Mouse (Mus musculus): ENCODE data around the gene Gm21149.
A peak's percentile ranks its signal among the peaks of the same experiment; 100 is the strongest.
"Not testable (repeated sequence)": the region's sequence is repeated elsewhere in the genome, so short reads cannot be mapped to it uniquely, and the experiment has no call there.

The Gm21149 gene

DNA sequence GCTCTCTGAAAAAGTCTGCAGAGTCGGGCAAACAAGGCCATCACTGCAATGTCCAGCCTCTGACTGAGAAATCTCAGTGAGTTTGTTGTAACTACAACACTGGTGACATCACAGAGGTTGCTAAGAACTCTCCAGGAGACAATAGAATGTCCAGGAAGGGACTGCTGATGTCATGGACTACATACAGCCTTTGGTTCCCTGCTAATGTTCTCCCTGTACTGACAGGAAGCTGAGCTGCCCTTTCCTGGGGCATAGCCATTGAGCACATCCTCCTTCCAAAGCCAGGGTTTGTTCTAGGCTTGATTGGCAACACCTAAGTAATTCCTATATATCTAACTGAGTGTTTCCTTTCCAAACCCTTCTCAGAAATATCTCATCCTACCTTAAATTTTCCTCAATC is at the start of gene Gm21149:
Gm21149 (minus strand) TSS at position 101 of the 400 bp plus-strand sequence.
- not testable (repeated sequence) for DNase-seq (ENCODE audit: low read depth, low spot score); H3K27me3 ChIP-seq (ENCODE audit: control insufficient read depth, insufficient read depth, low read length, poor library complexity, severe bottlenecking); H3K36me3 ChIP-seq (ENCODE audit: control insufficient read depth, insufficient read depth, low read length, poor library complexity, severe bottlenecking)

DNA sequence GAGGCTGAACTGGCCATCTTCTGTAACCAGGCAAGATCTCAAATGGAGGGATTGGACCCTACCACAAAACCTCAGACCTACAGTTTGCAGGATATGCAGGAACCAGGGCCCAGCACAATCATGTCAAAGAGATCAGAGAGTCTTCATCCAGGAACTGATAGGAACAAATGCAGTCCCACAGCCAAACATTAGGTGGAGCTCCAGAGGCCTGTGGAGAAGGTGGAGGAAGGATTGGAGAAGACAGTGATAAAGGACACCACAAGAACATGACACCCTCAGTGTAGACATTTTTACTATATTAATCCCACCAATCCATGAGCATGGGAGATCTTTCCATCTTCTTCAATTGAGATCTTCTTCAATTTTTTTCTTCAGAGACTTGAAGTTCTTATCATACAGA is 46.1 kb upstream of the Gm21149 start:
- H3K27me3 ChIP-seq (ENCODE audit: control insufficient read depth, insufficient read depth, low read length, poor library complexity, severe bottlenecking); H3K36me3 ChIP-seq (ENCODE audit: control insufficient read depth, insufficient read depth, low read length, poor library complexity, severe bottlenecking); DNase-seq (ENCODE audit: low read depth, low spot score): not testable (repeated sequence)

DNA sequence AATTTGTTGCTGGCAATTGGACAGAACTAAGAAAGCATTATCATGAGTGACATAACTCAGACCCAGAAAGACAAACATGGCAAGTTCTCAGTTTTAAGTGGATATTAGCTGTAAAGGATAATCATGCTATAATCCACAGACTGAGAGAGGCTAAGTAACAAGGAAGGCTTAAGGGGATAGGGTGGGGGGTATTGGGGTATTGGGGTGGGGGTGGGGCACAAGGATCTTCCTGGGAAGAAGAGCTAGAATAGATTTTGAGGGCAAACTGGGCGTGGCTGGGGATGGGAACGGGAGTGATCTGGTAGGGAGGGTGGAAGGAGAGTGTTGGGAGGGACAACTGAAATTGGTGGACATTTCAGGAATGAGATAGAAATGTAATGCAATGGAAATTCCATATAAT is 45.7 kb upstream of the Gm21149 start:
- not testable (repeated sequence) for DNase-seq (ENCODE audit: low read depth, low spot score); H3K27me3 ChIP-seq (ENCODE audit: control insufficient read depth, insufficient read depth, low read length, poor library complexity, severe bottlenecking); H3K36me3 ChIP-seq (ENCODE audit: control insufficient read depth, insufficient read depth, low read length, poor library complexity, severe bottlenecking)

DNA sequence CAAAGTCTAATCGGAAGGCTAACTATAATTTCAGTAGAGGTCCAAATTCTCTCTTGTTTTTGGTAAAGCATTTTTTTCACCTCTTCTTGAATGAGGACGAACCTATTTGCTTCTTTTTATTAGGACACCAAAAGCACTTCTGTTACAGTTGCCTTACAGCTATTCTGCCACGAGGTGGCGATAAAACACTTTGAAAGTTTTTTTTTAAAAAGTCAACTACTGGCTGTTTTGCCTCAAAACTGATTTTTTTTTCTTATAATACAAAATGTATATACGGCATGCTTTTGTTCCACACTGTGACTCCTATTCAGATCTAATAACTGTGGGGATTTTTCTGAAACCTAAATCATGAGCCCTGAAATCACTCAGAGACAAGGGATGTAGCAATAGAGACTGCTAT is 44.1 kb upstream of the Gm21149 start:
- not testable (repeated sequence) for DNase-seq (ENCODE audit: low read depth, low spot score); H3K36me3 ChIP-seq (ENCODE audit: control insufficient read depth, insufficient read depth, low read length, poor library complexity, severe bottlenecking); H3K27me3 ChIP-seq (ENCODE audit: control insufficient read depth, insufficient read depth, low read length, poor library complexity, severe bottlenecking)

DNA sequence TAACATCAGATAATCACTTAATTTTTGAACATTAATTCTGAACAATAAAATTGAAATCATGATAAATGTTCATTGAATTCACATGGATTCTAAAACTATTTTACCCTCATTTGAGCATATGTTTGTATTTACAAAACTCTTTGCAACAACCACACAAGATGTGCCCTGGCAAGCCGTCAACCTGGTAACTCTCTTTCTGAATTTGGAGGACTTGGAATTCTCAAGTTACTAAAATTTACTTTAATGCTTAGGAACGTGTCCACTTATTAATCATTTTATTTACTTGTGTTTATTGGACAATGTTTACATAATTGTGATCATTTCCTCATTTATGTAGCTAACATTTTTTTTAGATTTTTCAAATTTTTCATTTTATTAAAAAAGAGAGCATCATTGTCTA is 40.8 kb upstream of the Gm21149 start:
- H3K36me3 ChIP-seq (ENCODE audit: control insufficient read depth, insufficient read depth, low read length, poor library complexity, severe bottlenecking); DNase-seq (ENCODE audit: low read depth, low spot score); H3K27me3 ChIP-seq (ENCODE audit: control insufficient read depth, insufficient read depth, low read length, poor library complexity, severe bottlenecking): not testable (repeated sequence)

DNA sequence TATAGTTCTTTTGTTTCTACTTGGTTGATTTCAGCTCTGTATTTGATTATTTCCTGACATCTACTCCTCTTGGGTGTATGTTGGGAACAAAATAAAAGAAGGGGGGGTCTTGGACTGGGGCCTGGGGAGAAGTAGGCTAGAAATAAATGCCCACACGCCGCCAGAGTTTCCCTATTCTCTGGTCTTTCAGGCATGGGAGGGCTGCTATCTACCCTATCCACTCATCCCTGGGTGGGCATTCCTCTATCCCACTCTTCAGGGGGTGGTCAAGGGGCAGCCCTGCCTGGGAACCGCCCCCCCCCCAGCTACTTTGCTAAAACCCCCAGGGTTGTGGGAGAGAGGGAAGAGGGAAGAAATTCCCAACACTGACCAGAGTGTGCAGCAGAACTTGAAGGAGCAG is 35.9 kb upstream of the Gm21149 start:
- H3K27me3 ChIP-seq (ENCODE audit: control insufficient read depth, insufficient read depth, low read length, poor library complexity, severe bottlenecking); DNase-seq (ENCODE audit: low read depth, low spot score); H3K36me3 ChIP-seq (ENCODE audit: control insufficient read depth, insufficient read depth, low read length, poor library complexity, severe bottlenecking): not testable (repeated sequence)

DNA sequence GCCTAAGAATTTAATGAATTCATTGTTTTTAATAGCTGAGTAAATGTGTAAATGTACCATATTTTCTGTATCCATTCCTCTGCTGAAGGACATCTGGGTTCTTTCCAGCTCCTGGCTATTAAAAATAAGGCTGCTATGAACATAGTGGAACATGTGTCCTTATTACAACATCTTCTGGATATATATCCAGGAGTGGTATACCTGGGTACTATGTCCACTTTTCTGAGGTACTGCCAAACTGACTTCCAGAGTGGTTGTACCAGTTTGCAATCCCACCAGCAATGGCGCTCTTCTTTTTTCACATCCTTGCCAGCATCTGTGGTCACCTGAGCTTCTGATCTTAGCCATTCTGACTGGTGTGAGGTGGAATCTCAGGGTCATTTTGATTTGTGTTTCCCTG is 33.6 kb upstream of the Gm21149 start:
- H3K36me3 ChIP-seq (ENCODE audit: control insufficient read depth, insufficient read depth, low read length, poor library complexity, severe bottlenecking); H3K27me3 ChIP-seq (ENCODE audit: control insufficient read depth, insufficient read depth, low read length, poor library complexity, severe bottlenecking); DNase-seq (ENCODE audit: low read depth, low spot score): not testable (repeated sequence)

DNA sequence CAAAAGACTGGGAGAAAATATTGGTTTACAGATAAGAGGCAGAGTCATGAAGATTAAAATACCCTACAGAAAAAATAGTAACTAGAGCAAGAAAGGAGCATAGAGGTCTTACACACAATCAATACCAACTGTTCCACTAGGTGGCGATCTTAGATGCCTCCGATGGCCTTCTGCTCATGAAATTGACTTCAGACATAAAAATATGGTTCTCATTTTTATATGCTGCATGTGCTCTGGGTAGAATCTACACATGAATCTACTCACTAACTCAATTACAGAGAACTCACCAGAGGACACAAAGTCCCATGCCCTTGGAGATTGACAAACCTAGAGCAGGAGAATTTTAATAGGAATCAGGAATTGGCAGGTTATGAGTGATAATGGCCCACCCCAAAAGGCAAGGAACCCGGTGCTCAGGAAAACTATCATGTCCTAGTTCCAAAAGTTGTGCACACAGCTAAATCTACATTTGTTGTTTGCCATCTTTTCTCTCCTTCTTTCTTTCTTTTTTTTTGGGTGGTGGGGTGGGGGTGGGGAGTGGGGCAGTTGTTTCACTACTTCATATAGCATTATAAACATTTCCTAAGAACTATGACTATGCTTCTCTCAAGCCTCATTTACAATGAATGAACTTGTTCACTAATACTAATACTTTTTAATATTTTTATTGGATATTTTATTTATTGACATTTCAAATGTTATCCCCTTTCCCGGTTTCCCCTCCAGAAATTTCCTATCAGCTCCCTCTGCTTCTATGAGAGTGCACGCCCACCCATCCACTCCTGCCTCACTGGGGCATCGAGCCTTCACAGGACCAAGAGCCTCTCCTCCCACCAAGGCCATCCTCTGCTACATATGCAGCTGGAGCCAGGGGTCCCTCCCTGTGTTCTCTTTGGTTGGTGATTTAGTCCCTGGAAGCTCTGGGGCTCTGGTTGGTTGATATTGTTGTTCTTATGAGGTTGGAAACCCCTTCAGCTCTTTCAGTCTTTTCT is 32.4 kb upstream of the Gm21149 start:
- not testable (repeated sequence) for DNase-seq (ENCODE audit: low read depth, low spot score); H3K27me3 ChIP-seq (ENCODE audit: control insufficient read depth, insufficient read depth, low read length, poor library complexity, severe bottlenecking); H3K36me3 ChIP-seq (ENCODE audit: control insufficient read depth, insufficient read depth, low read length, poor library complexity, severe bottlenecking)

DNA sequence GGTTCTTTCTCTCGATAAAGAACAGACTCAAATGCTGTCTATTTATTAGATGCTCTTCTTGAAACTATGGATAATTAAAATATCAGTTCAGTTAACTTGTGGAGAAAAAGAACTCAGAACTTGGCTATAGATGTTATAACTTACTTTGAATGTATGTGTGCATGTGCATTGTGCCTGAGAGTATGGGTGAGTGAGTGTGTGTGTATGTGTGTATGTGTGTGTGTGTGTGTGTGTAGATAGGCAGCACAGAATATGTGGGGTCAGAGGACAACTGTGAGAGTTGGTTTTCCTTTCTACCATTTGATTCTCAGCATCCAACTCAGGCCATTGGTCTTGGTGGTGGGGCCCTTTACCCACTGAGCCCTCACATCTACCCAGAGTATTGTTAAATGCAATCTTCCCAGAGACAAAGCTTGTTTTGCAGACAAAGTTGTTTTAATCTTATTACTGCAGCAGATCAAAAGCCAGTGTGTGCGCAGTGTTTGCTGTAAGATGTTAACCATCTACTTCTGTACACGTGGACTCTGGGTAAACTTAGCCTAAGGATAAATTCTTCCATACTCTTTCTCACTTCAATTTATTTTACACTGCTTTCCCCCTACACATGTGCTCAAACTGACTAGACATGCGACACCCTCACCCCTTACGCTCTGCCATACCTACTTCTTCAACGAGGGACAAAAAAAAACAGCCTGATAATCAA is 31.6 kb upstream of the Gm21149 start:
- H3K36me3 ChIP-seq (ENCODE audit: control insufficient read depth, insufficient read depth, low read length, poor library complexity, severe bottlenecking); DNase-seq (ENCODE audit: low read depth, low spot score); H3K27me3 ChIP-seq (ENCODE audit: control insufficient read depth, insufficient read depth, low read length, poor library complexity, severe bottlenecking): not testable (repeated sequence)

DNA sequence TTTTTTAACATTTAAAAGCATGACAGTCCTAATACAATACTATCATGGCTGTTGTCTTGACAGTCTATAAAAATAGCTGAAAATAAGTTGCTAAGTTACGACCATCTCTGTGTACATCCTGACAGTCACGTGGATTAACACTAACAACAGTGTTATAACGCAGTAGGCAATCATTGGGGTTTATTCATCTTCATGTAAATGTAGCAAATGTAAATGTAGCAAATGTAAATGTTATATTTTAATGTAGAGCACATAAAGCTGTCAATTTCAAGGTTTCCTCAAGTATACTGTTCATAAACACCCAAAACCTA is 30.9 kb upstream of the Gm21149 start:
- DNase-seq (ENCODE audit: low read depth, low spot score): no peak
- no peaks in the 10 kb centered on the region for H3K36me3 ChIP-seq (ENCODE audit: control insufficient read depth, insufficient read depth, low read length, poor library complexity, severe bottlenecking)
- no peaks in the 10 kb centered on the region for H3K27me3 ChIP-seq (ENCODE audit: control insufficient read depth, insufficient read depth, low read length, poor library complexity, severe bottlenecking)

DNA sequence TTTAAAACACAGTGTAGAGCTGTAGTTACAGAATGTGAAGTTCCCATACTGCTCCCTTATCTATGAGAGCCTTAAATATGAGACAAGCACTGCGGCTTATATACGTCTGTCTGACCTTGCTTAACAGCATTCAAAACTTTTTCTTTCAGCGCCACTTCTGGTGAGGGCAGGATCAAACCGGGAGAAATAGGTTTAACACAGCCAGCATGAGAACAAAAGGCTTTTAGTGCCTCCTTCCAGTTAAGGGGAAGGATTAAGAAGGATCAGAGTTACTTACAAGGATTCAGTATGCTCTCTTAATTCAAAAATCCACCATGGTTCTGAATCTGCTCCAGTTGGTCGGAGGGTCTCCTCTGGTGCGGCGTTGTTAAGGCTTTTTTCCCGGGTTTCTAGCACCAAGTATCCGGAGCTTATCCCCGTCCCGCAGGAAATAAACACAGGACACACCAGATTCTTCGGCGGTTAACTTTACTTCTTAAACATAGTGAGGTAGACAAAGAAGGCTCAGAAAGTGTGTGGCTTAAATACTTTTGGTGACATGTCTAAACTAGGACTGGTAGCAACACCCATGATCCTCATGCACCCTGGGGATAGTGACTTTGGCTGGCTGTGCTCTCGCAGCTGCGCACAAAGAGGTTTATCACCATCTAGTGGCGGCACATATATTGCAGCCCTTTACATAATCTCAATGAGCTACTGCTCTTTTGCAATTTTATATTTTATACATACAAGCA is 30.4 kb upstream of the Gm21149 start:
- peak; percentile 10 for DNase-seq (ENCODE audit: low read depth, low spot score)
- Histone ChIP-seq H3K36me3 (ENCODE audit: control insufficient read depth, insufficient read depth, low read length, poor library complexity, severe bottlenecking) (no peaks in the 10 kb centered on the region), H3K27me3 (ENCODE audit: control insufficient read depth, insufficient read depth, low read length, poor library complexity, severe bottlenecking) (no peaks in the 10 kb centered on the region)

DNA sequence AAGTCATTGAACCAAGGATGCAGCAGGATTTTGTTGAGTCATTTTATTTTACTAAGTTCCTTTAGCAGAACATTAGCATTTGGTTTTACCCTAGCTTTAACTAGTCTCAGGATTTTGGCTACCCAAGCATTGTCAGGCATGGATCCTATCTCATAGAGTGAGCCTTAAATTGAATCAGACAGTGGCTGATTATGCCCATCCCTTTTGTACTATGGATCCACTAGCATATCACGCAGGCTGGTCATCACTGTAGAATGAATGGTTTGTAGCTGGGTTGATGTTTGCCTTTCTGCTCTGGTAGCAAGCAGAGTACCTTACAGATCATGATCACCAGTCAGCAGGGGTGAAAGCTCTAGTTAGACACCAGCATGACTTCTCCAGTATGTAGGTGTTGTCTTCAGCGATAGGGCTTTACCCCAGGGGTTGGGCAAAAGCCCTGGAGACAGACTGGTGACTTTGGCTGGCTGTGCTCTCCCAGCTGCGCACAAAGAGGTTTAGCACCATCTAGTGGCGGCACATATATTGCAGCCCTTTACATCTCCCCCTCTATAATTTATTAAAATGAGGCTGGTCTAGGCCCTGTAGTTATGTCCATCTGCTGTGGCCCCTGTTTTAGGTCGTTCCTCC is 22.6 kb upstream of the Gm21149 start:
- not testable (repeated sequence) for DNase-seq (ENCODE audit: low read depth, low spot score); H3K36me3 ChIP-seq (ENCODE audit: control insufficient read depth, insufficient read depth, low read length, poor library complexity, severe bottlenecking)

DNA sequence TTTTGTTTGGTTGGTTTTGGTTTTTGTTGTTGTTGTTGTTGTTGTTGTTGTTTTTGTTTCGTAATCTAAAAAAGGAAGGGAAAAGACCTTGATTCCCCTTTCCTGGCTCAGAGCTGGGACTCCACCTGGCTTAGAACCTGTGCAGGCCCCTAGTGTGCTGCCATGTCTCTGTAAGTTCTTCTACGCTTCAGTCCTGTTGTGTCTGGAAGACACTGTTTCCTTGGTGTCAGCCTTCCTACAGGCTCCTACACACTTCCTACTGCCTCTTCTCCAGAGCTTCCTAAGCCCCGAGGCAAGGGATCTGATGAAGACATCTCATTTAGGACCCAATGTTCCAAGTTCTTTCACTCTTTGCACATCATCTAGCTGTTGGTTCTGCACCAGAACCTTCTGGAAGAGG is 22.0 kb upstream of the Gm21149 start:
- H3K27me3 ChIP-seq (ENCODE audit: control insufficient read depth, insufficient read depth, low read length, poor library complexity, severe bottlenecking); DNase-seq (ENCODE audit: low read depth, low spot score); H3K36me3 ChIP-seq (ENCODE audit: control insufficient read depth, insufficient read depth, low read length, poor library complexity, severe bottlenecking): not testable (repeated sequence)

More for the DNA sequence above, 22.6 kb upstream of the Gm21149 start:
- not testable (repeated sequence) for H3K27me3 ChIP-seq (ENCODE audit: control insufficient read depth, insufficient read depth, low read length, poor library complexity, severe bottlenecking)

DNA sequence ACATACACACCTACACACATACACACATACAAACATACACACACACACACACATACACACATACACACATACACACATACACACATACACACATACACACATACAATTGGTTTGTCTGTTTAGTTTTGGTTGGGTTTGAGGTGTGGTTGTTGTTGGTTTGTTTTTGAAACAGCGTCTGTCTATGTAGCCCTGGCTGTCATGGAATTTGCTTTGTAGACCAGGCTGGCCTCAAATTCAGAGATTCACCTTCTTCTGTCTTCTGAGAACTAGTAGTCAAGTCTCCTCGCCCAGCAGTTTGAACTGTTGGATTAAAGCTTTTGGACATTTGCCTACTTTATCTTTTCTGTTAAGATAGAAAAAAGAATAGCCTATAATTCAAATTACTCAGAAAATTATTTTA is 14.6 kb upstream of the Gm21149 start:
- DNase-seq (ENCODE audit: low read depth, low spot score); H3K27me3 ChIP-seq (ENCODE audit: control insufficient read depth, insufficient read depth, low read length, poor library complexity, severe bottlenecking); H3K36me3 ChIP-seq (ENCODE audit: control insufficient read depth, insufficient read depth, low read length, poor library complexity, severe bottlenecking): not testable (repeated sequence)
